Mouse (Mus musculus) megakaryocyte, embryonic 14.5 days (primary cell): ENCODE data around the gene Tead1.

Experiments
- FLI1 ChIP-seq: IDR thresholded peaks from 2 replicates; pipeline ENCODE4 v1.6.1; 2012; ENCODE audit warnings: low read length, inconsistent platforms, mixed read lengths
- GATA1 ChIP-seq: IDR thresholded peaks from 3 replicates; pipeline ENCODE4 v1.6.1; 2012; ENCODE audit warnings: mixed read lengths, low read length, inconsistent platforms, borderline replicate concordance

DNA sequence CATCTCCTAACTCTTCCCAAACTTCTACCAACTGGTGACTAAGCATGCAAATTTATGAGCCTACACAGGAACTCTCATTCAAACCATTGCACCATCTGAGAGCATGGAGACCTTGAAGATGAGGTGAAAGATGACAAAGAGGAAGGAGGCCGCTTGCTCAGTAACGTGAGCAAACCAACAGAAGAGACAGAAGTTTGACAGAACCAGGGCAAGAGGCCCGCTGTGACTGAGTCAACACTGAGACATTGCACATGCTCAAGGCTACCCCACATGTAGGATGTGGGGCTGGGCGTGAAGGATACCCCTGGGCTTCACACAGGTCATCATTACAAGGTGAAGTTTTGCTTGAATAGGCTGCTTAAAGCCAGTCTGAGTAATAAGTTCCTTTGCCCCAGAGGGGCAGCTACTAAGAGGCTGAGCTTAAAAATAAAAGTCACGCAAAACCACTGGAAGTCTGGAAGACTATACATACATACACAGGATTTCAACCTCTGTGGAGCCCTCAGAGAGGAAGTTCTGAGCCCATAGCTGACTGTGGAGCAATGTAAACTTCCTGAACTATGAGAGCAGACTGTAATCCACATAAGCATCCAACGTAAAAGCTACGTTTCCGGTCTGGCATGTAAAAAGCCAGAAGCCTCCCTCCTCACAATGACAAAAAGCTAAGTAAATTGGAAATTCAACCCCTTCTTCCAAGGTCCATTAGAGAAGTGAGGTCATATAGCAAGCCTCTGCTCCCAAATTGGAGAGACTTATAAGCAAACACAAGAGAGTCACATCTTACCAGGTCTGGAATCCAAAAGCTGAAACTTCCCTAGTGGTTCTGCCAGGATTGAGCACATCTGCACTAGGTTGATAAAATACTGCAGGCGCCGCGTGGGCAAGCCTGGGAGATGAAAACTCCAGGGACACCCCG is 16.5 kb upstream of the Tead1 start:
- TF ChIP-seq GATA1 (no peak), FLI1 (no peak)
